Mouse (Mus musculus) urinary bladder, postnatal 10 days (tissue): Measurements from ENCODE around the gene Nectin4.

Experiments used
- DNase-seq: peaks from one replicate; pipeline ENCODE4 v3.0.0; 2022; ENCODE audit warnings: low spot score

The Nectin4 gene

DNA sequence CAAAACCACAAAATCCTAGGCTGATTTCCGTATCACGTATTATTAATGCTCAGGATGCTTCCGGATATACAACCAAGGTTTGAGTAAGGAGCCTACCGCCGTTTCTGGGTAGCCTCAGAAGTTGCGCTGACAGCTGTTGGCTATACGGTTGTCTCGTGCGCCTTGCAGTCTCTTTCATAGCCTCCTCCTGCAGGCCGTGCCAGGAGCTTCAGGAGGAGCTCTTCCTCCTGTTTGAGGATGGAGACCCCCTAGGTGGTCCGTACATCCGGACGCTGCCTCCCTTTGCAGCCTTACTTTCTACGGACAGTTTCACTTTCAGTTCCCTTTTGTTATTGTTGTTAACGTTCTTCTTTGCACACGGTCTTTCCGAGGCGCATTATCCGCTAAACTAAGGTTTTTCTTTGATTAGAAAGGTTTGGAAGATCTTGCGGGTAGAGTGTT lies 42.1 kb downstream of the Nectin4 start:
- no peak for DNase-seq

DNA sequence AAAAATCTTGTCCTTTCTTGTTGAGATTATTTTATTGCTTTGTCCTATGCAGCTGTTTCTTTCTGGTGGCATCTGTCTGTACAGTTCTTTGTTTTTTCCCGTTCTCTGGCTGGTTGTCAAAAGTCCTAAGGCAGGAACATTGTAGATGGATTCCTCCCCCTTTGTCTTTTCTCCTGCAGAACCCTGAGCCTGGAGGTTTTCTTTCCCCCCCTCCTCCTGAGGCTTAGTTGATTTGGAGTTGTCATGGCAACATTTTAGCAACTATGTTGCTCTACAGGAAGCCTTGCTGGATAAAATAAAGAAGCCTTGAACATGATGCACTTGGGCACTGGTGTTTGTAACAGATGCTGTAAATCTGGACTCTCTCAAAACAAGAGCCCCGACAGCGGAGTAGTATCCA lies 42.5 kb downstream of the Nectin4 start:
- DNase-seq: no peak

- no peak for DNase-seq
These were observed 43.7 kb downstream of the Nectin4 start for GRCm38 (mm10) chr1:171413608-171414007.

DNA sequence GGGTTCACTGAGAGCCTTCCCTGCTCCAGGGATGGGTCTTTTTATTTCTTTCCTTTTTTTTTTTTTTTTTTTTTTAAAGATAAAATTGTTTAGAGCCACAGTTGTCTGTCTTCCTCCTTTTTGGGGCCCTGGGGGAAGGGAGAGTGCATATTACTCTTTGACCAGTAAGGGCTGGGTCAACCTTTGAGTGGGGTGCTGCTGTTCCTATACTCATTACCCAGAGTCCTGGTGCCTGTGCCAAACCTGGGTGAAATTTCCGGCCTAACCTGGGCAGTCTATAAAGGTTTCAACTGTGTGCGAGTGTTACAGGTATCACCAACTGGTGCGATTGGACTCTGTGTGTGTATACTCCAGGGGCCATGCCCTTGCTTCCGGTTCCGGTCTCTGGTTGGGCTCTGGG lies 48.8 kb downstream of the Nectin4 start, which contains the start of gene Tstd1:
TSS of gene Tstd1 (plus strand) at position 213 of the 400 bp plus-strand sequence.
- no peak for DNase-seq

- no peak for DNase-seq
These were observed 49.5 kb downstream of the Nectin4 start for GRCm38 (mm10) chr1:171419291-171419882.

- no peak for DNase-seq
These were observed 50.0 kb downstream of the Nectin4 start for GRCm38 (mm10) chr1:171419905-171420304.

DNA sequence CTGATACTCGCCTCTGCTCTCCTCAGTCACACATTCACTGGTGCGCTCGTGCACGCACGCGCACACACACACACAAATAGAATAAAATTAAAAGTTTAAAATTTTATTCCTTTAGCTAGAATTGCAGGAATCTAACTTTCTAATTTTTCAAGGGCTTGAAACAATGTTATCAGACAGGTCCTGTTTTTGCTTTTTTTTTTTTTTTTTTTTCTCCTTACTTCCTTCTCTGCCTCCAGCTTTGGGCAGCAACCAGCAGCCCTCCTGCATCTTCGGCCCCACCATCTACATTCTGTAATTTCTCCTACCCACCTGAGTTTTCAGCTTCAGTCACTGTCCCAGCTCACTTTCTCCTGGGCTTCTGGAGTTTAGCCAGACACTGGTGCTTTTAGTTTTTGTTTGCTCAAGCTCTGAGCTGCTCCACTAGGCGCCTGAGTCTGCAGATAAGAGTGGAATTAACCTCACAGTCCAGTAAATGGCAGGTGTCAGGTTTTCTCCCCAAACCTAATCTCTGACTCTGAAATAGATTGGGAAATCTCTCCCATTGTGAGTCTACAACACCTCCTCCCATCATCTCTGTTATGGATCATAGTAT lies 52.7 kb downstream of the Nectin4 start:
- DNase-seq: no peak

DNA sequence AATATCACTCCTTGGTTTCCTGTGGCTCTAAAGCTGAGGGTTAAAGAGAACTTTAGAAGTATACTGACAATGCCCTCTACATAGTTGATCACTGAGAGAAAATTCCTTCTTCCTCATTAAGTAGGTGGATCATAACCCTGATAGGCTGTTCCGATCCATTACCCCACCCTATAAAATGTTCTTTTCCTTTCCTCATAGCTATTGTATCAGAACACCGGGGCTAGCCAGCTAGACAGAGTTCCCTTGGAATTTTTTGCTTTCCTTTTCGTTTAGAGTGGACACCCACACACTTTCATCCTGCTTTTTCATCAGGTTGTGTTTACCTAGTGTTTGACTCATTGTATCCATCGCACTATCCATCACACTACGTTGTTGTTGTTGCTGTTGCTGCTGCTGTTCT lies 54.7 kb downstream of the Nectin4 start:
- no peak for DNase-seq

DNA sequence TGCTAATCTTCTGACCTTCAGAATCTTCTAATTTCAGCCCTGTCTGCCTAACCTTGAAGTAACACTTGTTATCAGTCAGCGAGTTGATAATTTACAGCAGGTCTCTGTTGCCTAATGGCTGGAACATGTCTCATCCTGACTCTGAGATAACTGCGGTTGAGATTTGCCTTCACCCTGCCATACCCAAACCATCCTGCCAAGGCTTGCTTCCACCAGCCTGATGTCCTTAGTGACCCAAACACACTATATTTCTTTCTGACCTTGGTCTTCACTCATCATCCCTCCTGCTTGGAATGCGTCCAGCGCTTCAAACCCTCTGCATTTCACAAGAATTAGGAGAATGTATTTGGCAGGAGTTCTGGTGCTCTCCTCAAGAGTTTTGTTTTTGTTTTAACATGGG lies 55.2 kb downstream of the Nectin4 start:
- DNase-seq: no peak

GRCm38 (mm10) chr1:171432158-171432557 lies 62.3 kb downstream of the Nectin4 start:
- DNase-seq: no peak

DNA sequence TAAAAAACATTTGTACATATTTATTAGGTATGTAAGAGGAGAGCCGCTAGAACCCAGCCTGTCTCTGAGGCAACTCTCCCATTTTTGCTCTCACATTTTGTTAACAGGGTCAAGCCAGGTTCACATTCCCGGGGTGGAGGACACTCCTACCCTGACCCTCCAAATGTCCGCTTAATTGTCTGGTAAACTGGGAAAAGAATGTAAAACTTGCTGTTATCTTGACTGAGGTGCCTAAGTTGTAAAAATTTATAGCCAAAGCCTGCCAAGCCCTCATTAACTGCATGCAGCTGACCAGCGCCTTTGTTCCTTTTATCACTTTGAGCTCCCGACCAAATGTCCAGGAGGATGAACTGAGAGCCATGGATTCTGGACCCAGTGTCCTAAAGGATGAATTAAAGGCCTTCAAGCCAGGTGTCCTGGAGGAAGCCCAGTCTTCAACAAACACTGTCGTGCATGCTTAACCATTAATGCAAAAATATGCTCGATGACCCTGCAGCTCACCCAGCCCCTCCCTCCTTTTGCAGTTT lies 65.5 kb downstream of the Nectin4 start:
- DNase-seq: no peak

GRCm38 (mm10) chr1:171435974-171436373 lies 66.1 kb downstream of the Nectin4 start:
- DNase-seq: no peak

GRCm38 (mm10) chr1:171437264-171438013 lies 67.5 kb downstream of the Nectin4 start, which contains the start of gene F11r:
TSS of gene F11r (plus strand) at chr1:171437535.
- peak; percentile 71 for DNase-seq
